Mouse (Mus musculus) skeletal muscle tissue, adult 2 months (tissue): Measurements from ENCODE around the gene Ngdn.
"Not testable (repeated sequence)": the region's sequence is repeated elsewhere in the genome, so short reads cannot be mapped to it uniquely, and the experiment has no call there.

ENCODE experiments used
- DNase-seq: peaks from one replicate; pipeline ENCODE4 v3.0.0-alpha.2; 2012; ENCODE audit warnings: low read depth, low spot score

Gene Ngdn

DNA sequence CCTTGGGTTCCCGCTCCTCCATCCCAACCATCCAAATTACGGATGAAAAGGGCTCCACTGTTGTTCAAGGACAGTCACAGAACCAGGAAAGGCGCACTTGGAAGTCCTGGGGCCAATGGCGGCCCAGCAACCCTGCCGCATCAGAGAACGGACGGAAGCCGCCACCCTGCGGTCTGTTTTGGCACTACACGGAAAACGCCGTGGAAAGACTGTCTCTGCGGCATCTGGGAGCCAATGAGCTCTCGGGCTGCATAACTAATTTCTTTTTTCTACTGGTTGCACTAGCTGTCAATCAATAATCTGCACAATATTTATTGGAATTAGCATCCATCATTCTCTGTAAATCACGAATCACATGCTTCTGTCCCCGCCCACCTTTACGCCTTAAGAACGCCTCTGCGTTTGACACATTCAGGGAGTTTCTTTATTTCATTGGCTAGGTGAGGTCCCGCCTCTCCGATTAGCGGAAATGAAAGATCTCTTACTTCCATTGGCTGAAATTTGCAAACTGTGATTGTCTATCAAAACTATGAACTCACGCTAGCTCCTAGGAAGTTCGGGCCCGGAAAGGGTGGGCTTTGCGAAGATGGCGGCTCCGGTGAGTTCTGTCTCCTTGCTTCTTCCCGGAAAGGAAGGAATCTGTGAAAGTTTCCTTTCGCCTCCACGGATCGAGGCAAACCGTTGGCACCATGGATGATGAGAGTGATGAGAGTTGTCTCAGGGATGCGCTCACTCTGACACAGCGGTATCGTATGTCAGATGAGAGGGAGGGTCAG is at the start of gene Ngdn:
Gene Ngdn, plus strand, starts transcription at position 464 of the 776 bp plus-strand sequence.
- peak; percentile 99 for DNase-seq

DNA sequence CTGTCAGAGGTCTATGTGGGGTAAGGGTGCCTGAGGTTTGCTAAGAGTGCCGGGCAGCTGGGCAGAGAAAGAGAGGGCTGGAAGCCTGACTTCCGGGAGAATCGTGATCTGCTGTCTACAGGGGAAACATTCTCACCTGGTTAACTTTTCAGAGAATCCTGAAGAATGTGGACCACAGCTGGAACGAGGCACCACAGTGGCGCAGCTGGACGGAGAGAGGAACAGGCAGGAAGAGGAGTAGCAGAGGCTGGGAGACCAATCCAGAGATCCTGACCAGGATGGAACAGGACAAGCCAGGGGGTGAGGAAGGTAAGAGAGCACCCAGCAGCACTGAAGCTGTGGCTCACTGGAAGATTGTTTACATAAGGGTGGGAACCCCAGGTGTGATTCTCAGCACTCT is 49.6 kb upstream of the Ngdn start:
- DNase-seq, result no peak

DNA sequence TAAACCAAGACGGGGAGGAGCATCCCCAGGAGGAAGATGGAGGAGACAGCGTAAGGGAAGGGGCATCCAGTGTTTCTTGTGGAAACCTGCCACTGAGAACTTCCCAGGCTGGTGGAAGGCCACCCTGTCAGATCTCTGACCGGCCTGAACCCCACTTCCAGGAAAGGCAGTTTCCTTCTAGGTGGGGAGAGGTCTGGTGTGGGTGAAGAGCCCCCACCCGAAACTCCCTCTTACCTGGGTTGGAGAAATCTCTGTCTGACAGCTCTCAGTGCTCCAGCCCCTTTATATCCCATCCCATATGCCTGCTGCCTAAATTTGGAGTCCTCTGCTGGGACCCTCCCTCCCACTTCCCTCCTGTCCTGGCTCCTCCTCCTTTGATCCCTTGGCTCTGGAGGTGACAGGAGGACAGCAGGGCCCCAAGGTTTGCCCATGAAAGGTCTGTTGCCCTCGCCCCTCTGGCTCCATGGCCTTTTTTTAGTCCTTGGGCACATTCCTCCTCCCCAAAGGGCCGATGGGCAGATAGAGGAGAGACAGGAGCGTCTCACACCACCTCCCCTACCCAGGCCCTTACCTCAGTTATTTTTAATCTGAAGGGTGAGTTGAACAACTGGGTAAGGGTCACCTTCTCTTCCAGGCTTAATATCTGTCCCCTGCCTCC is 48.8 kb upstream of the Ngdn start, which contains the start of gene Myh6:
Gene Myh6, minus strand, starts transcription at position 608 of the 658 bp plus-strand sequence.
- DNase-seq, result no peak

DNA sequence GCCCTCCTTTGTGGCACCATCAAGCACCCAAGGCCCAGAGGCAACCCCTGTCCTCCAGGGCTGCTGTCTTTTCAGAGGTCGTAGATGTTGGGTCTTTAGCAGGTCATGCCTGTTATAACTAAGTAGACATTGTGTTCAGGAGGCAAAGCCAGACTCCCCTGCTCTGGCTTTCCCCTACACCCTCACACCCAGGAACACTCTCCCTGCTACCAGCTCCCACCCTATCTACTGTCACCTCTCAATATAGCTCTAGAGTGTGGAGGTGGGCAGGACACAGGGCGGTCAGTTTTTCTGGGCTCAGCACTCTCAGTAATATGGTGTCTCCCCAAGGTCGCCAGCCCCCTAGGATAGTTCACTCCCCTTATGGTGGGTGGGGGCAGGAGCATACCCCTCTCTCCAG is 47.4 kb upstream of the Ngdn start:
- no peak for DNase-seq

DNA sequence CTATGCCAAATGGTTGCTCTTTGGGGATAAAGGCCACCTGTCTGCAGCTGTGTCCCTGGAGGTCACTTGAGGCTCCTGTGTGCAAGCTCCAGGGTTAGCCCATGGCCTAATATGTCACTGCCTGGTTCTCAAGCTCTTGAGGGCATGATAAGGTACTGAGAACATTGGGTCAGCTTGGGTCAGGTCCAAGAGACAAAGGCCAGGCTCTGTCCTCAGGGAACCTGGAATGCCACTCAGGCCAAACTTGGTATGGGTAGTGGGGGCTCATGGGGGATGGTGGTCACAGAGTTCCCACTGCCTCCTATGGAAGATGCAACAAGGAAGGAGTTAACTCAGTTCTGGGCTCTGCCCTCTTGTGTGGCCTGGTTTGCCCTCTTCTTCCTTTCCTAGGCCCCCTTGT is 46.9 kb upstream of the Ngdn start:
- no peak for DNase-seq

DNA sequence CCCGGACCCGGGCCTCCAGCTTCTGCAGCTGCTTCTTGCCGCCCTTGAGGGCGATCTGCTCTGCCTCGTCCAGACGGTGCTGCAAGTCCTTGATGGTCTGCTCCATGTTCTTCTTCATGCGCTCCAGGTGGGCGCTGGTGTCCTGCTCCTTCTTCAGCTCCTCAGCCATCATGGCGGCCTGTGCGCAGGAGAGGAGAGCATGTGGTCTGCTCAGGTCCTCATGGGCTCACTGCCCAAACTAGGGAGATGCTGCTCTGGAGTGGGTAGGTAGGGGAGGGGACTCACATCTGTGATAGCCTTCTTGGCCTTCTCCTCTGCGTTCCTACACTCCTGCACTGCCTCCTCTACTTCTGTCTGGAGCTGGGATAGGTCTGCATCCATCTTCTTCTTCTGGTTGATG is 42.5 kb upstream of the Ngdn start:
- DNase-seq, result not testable (repeated sequence)

DNA sequence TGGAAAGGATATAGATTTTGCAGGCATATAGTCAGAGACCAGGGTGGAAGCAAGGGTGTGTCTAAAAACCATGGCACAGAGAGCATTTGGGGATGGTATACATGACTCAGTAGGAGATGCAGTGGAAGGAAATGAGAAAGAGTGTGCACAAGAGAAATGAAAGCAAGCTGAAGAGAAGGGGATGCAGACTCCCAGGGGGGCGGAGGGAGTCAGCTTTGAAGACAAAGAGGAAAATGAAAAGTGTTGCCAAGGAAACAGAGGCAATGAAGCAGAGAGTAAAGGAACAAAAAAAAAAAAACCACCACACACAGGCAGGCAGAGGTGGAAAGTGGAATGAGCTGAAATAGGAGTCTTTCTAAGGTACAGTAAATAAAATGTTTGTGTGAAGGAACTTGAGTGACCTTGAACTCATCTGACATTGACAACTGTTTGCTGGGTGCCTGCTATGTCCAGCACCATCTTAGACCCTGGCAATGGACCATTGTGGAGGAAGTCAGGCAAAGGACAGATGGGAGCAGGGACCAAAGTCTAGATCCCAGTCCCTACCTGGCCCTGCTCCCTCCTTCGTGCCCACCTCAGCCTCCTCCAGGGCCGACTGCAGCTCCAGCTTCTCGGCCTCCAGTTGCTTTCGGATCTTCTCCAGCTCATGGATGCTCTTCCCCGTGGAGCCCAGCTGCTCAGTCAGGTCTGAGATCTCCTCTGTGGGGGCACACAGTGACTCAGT is 41.0 kb upstream of the Ngdn start:
- no peak for DNase-seq

DNA sequence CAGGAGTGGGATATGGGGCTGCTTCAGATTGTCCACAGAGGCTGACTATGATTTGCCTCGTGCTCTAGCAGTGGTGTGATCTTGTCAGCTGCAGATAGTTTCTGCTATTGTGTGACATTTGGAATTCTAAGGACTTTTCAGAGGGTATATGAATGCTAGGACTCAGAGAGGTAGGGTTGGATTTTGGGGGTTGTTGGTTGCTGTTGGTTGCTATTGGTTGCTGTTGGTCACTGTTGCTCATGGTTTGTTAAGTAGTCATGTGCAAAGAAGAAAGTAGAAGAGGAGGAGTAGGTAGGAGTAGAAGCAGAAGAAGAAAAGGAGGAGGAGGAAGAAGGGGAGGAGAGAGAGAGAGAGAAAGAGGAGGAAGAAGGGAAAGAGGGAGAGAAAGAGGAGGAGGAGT is 38.6 kb upstream of the Ngdn start, which contains the start of gene Gm17428:
Gene Gm17428, plus strand, starts transcription at position 301 of the 400 bp plus-strand sequence.
- DNase-seq, result no peak

DNA sequence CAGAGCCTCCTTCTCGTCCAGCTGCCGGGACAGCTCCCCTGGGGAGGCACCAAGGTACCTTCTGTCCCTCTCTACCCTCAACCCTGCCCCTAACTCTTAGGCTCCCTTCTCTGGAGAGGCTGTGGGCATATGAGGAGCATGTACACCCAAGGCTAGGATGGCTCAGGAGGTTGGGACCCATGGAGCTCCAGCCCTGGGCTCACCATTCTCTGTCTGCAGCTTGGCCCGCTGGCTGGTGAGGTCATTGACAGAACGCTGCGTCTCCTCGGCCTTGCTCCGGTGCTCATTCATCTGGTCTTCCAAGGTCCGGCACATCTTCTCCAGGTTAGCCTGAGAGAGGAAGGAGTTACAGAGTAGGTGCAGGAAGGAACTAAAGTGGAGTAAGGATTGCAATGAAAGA is 36.6 kb upstream of the Ngdn start:
- no peak for DNase-seq

DNA sequence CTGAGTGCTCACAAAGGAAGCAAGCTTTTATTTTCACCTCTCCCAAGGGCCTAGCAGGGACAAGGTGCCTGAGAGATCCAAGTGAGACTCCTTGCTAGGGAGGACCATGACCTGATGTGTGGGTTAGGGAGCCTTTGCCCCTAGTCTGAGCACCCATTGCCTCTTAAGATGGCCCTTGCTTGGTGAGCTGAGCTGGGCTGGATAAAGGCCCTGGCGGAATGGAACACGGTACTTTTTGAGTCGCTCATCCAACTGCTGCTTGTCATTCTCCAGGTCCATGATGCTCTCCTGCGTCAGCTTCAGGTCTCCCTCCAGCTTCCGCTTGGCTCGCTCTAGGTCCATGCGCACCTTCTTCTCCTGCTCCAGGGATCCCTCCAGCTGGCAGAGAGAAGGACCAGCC is 33.3 kb upstream of the Ngdn start:
- DNase-seq, result no peak

DNA sequence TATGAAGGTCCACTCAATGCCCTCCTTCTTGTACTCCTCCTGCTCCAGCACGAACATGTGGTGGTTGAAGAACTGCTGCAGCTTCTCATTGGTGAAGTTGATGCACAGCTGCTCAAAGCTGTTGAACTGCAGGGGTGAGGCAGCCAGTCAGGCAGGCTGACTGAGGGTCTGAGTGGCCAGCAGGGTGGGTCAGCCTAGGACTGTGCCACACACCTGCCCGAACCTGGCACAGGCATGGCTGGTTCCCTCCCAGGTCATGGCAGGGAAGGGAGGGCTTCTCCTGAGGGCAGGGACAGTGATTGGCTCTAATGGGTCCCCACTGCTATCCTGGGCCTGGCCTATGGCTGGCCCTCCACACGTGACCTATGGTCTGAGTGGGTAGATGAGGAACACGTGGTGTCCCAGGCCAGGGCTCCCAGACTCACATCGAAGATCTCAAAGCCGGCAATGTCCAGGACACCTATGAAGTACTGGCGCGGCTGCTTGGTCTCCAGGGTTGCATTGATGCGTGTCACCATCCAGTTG is 26.8 kb upstream of the Ngdn start:
- DNase-seq, result not testable (repeated sequence)

DNA sequence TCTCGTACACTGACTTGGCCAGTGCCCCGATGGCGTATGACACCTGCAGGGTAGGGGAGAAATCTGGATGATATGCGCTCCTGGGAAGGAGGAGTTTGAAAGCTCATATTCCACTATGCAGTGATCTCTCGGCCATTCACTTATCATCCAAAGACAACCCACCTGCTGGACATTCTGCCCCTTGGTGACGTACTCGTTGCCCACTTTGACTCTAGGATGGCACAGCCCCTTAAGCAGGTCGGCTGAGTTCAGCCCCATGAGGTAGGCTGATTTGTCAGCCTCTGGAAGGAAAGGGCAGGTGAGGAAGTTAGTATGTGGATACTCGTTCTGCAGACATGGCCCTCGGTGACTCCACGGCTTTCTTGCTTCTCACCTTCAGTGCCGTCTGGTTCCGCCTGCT is 26.4 kb upstream of the Ngdn start:
- no peak for DNase-seq

DNA sequence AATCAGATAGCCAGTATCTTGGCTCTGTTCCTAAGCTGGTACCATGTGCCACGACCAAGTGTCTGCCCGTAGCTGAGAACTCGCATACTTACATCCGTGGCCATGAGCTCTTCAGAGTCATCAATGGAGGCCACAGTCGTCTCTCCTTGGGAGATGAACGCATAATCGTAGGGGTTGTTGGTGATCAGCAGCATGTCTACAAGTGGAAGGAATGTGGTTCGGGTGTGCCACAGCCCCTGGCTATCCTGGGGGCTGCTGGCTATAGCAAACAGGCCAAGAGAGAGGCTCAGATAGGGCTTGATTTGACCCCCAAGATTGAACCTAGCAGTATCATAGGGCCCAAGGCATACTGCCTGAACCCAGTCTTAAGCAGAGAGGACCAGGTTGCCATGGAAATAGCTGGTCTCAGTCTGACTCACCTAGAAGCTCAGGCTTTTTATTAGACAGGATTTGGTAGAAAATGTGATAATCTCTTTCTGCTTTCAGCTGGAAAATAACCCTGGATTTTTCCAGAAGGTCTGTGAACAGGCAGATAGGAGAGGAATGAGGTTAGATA is 25.3 kb upstream of the Ngdn start:
- DNase-seq, result no peak

DNA sequence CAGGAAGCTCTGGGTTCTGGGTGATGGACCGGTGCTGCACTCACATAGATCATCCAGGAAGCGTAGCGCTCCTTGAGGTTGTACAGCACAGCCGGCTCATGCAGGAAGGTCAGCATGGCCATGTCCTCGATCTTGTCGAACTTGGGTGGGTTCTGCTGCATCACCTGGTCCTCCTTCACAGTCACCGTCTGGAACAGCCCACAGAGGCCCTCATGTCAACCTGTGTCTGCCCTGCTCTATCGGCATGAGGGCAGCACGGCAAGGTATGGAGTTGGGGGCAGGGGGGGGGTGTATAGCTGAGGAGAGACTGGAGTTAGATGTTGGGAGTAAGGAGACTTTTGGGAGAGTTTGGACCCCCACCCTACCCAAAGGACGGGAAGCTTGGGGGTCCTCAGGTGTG is 23.1 kb upstream of the Ngdn start:
- DNase-seq, result no peak

DNA sequence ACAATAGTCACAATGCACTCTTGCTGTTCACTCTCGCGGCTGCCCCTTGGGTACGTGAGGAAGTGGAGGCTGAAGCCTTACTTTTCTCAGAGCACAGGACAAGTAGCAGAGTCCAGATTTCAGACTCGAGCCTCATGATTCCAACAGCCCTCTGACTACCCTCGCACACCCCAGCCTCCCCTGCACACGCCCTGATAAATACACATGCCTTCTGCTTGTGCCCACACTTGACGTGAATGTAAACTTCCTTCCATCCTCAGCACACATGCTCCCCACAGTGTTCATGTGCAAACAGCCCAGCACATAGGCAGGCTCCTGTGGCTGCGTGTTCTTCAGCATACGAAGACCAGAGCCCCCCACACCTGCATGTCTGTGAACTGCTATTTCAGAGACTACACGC is 21.6 kb upstream of the Ngdn start:
- no peak for DNase-seq

DNA sequence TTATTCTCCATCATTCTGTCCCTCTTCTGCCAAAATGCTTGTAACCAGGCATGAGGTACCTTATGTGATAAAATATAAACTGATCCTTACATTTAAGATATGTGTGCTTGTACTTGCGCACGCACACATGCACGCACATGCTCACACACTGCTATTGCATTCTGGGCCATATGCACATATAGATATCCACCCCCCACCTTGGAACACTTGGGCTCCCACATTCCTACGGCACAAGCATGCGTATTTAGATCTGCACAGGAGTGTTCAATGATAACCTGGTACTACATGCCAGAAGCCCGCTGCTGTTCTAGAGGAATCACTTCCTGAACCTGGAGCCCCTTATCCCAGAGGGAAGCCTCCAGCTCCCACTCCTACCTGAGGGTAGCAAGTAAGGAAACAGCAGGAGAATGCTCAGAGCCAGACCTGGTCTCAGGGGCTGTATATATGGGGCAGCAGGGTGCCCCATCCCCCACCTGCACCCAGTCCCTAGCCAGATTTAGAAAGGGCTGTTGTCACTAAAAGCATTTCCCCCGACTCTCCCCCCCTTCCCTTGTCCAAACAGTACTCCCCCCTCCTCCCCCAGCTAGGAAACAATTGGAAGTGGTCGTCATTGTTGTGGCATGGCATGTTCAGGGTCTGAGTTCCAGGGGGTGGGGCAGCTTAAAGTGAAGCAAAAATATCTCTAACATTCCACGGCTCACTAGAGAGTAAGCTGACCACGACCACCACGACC is 21.0 kb upstream of the Ngdn start, which contains the start of gene Myh7:
Gene Myh7, minus strand, starts transcription at position 491 of the 733 bp plus-strand sequence.
- no peak for DNase-seq

DNA sequence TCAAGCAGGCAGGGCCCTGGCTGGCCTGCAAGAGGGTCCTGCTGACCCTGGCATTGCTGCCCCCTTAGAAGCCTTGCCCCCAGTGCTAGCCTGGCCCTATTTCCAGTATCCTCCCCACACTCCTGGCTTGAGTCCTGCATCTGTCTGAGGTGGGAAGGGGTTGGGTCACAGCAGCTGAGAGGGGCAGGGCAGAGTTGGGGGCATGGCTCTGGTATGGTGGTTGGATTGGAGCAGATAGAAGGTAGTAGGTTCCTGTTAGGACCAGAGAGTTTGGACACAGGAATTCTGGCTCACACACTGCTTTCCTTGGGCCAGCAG is 20.4 kb upstream of the Ngdn start:
- DNase-seq, result no peak

DNA sequence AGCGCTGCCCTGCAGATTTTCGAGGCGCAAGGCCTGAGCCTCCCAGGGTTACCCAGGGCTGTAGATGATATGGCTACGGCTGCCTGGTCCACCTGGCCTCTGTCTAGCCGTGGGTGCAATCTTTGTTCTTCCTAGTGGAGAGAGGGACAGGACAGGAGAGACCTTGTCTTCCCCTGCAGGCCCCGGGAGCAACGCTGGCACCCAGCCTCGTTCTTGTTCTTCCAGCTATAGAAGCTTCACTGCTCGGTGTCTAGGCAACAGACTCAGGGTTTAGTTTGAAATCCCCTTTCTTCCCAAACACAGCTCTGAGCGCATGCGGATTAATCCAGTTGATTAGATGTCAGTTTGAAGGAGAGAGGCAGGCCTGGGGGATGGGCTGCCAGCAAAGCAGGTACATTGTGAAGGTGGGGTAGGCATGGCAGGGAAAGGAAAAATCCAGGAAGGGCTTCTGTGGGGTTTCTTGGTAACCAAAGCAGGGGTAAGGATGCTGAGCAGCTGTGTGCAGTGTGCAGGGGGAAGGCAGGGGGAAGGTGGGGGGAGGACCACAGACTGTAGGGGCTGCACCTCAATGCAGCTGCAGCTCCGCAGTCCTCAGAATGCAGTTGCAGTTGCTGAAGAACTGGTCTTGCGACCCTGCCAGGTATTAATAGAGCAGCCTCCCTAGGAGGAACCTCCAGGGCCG is 19.7 kb upstream of the Ngdn start:
- no peak for DNase-seq

DNA sequence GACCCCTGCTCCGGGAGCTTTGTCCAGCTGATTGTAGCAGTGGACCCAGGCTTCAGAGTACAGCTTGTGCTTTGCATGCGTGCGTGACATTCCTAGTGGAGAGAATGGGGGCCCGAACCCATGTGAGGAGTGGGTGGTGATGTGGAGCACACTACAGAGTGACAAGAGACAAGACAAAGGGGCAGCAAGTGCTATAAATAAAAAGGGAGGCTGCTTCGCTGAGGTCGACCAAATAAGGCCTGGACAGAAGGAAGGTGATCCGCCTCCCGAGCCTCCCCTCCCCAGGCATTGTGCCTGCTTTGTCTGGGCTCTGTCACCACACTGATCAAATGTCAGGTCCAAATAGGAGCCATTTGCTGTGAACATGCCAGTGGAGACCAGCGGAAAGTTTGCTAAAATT is 18.5 kb upstream of the Ngdn start:
- no peak for DNase-seq

DNA sequence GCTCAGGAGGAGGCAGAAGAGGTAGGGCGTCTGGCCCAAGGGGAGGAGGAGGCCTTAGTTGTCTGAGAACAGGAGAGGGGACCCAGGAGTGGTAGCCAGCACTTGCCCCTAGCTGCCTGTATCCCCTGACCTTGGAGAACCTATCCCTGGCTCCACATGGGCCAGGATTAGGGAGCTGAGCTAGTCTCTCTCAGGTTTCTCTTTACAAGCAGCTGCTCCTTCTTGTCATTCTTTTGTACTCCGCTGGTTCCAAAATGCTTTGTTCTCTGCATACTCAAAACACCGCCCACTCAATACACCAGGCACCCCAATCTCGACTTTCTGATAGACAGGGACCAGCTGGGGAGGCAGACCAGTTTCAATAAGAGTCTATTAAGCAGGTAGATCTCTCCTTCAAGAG is 18.0 kb upstream of the Ngdn start:
- DNase-seq, result no peak

DNA sequence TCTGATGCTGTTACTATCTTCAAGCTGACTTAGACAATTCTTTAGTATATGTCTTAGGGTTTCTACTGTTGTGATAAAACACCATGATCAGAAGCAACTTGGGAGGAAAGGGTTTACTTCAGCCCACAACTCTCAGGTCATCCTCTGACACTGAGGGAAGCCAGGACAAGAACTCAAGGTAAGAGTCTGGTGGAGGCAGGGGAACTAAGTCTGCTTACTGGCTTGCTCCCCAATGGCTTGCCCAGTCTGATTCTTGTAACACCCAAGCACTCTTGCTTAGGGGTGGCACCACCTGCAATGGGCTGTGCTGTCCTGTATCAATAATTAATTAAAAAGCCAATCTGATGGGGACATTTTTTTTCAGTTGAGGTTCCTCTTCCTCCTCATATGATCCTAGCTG is 16.6 kb upstream of the Ngdn start:
- no peak for DNase-seq
